Mouse (Mus musculus) telencephalon, adult 2 months (tissue): ENCODE measurements around the gene Ckap5.
"Not testable (repeated sequence)": the region's sequence is repeated elsewhere in the genome, so short reads cannot be mapped to it uniquely, and the experiment has no call there.

Source experiments
- DNase-seq: peaks from one replicate; pipeline ENCODE4 v3.0.0-alpha.2; 2011; ENCODE audit warnings: low read depth, low spot score

Ckap5 gene

GRCm38 (mm10) chr2:91526294-91527146, at the start of gene Ckap5:
Ckap5 (plus strand) TSS chr2:91526762.
- DNase-seq, result peak; percentile 93

- no peak for DNase-seq
Measured at GRCm38 (mm10) chr2:91476841-91477240, 49.7 kb upstream of the Ckap5 start.

GRCm38 (mm10) chr2:91480399-91480801, 46.2 kb upstream of the Ckap5 start:
- no peak for DNase-seq

DNA sequence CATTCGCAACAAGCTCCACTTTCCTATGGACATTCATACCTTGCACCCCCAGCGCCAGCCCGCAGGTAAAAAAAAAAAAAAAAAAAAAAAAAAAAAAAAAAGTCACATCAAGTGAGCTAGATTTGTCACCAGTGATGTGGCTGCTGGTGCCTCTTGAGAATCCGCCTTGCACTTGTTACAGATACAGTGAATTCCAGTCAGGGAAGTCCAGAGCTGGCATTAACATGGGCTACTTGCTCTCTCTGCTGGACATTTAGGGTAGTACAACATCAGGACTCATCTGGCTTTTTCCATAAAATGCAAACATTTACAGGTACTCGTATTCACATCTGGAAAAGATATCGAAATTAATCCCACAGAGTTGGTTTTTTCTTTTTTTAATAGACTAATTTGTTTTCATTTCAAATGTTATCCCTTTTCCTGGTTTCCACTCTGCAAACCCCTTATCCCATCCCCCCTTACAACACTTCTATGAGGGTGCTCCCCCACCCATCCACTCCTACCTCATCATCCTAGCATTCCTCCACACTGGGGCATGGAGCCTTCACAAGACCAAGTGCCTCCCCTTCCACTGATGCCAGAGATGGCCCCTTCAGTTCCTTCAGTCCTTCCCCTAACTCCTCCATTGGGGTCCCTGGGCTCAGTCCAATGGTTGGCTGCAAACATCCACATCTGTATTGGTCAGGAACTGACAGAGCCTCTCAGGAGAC, 45.6 kb upstream of the Ckap5 start:
- peak; percentile 72 for DNase-seq

DNA sequence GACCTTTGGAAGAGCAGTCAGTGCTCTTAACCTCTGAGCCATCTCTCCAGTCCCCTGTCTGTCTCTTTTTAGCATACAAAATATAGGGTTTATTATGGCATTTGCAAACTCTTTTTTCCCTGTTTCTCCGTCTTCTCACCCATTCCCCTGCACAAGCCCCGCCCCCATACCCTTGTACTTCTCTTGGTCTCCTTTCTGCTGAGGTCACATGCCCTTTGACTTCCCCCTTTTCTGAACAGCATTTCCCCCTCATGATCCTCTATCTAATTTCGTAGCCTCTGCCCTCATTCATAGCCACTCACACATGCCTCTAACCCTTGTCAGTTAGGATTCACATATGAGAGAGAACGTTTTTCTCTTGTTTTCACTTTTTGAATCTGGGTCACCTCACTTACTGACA, 41.9 kb upstream of the Ckap5 start:
- no peak for DNase-seq

DNA sequence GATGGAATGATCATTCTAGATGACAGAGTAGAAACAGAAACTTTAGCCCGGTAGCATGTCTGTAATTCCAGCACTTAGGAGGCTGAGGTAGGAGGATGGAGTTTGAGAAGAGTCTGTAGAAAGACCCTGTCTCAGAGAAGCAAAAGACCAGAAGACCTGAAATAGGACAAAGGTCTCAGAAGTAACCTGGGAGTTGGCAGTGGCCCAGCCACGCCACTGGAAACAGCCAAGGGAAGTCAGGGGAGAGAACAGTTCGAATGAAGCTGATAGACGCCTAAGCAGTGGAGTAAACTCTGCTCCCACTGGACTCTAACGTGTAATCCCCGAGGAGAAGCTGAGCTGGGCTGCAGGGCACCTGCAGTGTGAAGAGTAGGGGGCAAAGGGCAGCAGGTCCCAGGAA, 41.3 kb upstream of the Ckap5 start:
- no peak for DNase-seq

DNA sequence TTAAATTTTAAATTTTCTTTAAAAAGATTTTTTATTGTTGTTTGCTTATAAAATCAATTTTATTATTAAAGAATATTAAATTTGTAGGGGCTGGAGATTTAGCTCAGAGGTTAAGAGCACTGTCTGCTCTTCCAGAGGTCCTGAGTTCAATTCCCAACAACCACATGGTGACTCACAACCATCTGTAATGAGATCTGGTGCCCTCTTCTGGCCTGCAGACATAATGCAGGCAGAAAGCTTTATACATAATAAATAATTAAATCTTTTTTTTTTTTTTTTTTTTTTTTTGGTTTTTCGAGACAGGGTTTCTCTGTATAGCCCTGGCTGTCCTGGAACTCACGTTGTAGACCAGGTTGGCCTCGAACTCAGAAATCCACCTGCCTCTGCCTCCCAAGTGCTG, 39.3 kb upstream of the Ckap5 start:
- DNase-seq, result not testable (repeated sequence)

GRCm38 (mm10) chr2:91492071-91492635, 34.4 kb upstream of the Ckap5 start:
- no peak for DNase-seq

DNA sequence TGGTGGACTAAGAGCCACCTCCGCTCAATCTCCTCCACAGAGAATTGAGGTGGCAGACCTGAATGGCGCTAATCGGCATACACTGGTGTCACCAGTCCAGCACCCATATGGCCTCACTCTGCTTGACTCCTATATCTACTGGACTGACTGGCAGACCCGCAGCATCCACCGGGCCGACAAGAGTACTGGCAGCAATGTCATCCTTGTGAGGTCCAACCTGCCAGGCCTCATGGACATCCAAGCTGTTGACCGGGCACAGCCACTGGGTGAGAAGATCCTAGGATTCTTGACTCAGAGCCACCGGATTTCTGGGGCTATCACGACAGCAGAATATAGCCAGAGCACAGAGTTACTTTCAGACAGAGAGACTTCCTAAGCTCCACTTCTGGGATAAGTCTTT, 32.6 kb upstream of the Ckap5 start:
- DNase-seq, result no peak

DNA sequence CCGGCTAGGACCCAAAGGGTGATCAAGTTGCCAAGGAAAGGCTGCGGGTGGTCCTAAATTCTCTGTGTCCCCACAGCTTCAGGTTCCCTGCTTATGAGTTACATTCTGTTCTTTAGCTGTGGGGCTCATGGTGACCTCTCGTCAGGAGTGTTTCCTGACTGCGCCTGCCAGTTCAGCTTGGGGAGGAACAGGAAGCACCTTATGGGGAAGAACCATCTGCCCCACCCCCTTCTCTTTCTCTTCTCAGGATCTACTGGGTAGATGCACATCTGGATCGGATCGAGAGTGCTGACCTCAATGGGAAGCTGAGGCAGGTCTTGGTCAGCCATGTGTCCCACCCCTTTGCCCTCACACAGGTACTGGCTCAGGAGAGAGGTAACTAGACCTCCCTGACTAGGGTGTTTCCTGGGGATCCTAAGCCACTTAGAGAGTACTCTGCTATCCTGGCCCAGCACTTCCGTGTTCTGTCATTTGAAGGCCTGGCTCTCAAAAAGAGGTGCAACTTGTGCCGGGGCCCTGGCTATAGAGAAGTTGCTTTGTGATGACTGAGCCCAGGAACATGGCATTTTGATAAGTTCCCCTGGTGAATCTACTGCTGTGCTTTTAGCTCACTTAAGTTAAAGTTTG, 28.4 kb upstream of the Ckap5 start:
- DNase-seq, result no peak

DNA sequence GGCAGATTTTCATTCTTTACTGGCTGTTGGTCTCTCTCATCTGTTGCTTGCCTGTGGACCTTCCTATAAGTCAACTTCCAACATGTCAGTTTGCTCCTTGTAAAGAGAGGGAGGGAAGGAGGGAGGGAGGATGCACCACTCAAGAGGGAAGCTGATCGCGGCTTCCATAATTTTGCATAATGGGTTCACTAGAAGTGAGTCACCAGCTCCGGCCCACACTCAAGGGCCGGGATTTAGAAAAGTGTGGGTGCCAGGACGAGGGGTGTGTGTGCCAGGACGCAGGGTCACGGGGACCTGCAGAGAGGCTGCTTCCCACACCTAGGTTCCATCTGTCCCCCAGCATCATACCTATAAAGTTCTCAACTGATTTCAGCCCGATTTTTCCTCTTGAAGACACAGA, 18.5 kb upstream of the Ckap5 start:
- DNase-seq, result peak; percentile 19

DNA sequence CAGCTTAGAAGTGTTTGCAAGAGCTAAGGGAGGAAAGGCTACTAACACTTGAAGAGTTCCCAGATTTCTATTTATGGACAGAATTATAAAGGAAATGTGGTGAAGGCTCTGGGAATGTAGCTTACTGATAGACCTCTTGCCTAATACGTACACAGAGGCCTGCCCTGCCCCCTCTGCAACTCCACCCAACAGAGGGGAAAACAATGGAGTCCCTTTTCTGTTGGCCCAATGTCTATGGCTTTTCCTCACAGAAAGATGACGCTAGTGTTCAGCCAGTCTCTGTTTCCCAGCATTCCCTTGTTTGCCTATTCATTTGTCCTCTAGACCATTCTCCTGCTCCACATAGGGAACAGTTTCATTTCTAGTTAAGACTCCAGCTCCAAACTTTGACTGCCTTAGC, 9.4 kb upstream of the Ckap5 start:
- peak; percentile 46 for DNase-seq

- no peak for DNase-seq
Measured at GRCm38 (mm10) chr2:91527147-91527486, 555 bp downstream of the Ckap5 start.

DNA sequence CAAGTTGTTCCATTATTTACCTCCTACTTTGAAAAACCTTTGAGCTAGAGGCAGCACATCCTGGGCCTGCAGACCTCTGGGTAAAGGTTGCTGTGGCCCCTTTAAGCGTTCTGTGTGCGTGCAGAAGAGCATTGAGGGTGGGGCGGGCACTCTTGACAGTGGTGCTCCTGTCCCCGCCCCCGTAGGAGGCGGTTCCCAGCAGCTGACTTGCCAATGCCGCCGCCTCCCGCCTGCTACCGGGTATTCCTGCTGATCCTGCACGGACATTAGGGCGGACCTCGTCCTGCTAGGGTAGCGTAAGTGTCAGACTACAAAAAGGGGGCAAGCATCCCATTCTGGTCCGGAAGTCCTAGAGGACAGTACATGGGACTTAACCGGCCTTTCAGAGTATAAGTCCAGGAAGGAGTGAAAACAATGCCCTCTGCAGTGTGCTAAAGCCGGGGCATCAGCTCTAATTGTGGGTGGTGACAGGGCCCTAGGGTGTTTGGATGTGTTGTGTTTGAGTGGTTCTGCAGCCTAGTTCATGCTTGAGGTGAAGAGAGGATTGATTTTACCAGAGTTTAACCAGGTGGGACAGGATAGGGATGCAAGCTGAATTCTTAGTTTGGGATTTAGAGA, 11.1 kb downstream of the Ckap5 start:
- DNase-seq, result peak; percentile 49

- no peak for DNase-seq
Measured at GRCm38 (mm10) chr2:91568125-91568524, 41.6 kb downstream of the Ckap5 start.

DNA sequence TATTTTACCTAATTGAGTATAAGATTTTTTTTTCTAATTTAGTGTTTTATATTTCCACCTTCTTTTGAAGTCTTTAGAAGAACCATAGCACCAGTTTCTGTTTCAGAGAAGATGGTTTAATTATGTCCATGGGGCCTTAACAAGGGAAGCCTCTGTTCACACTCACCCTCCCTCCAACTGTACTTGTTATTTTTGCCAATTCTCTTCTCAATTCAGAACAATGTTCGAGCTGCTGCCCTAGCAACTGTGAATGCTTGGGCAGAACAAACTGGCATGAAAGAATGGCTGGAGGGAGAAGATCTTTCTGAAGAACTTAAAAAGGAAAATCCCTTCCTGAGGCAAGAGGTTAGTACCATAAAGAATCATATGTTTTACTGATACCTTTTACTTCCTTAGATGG, 54.3 kb downstream of the Ckap5 start:
- peak; percentile 65 for DNase-seq

DNA sequence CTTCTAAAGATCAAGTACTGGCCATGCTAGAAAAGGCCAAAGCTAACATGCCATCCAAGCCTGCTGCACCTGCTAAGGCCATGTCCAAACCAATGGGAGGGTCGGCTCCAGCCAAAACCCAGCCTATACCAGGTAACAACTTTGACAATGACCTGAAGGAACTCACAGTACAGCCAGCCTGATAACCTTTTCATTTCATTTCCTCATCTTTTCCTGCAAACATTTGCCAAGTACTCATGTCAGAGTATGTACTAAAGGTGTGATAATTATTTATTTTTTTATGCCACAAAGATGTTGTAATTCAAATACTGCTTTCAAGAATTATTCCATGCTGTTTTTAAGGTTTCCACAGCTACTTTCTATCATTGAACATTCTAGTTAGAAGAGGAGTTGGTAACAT, 59.7 kb downstream of the Ckap5 start:
- no peak for DNase-seq

GRCm38 (mm10) chr2:91600475-91600874, 73.9 kb downstream of the Ckap5 start:
- DNase-seq, result peak; percentile 51

DNA sequence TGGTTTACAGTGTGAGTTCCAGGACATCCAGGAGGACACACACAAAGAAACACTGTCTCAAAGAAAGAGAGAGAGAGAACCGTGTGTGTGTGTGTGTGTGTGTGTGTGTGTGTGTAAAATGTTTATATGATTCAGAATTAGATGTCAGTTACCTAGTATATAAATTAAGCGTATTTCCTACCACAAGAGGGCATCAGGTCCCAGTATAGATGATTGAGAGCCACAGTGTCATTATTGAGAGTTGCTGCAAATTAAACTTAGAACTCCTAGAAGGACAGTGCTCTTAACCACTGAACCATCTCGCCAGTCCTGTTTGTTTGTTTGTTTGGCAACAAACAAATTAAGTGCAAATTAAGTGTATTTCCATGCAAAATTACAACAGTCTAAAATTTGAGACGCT, 75.8 kb downstream of the Ckap5 start:
- DNase-seq, result no peak

GRCm38 (mm10) chr2:91609370-91609769, 82.8 kb downstream of the Ckap5 start:
- DNase-seq, result not testable (repeated sequence)

DNA sequence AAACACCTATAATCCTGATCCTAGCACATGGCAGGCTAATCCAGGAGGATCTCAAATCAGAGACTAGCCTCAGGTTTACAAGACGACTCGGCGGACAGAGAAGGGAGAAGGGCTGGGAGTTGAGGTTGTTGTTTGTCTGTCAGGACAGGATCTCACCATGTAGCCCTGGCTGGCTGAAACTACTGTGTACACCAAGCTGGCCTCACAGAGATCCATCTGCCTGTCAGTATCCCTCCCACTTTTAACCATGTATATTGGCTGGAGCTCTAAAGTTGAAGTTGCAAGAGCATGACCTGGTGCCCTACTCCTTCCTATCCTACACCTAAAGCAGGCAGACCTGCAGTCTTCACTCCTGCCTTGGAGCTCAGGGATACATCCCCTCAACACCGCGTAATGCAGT, 95.8 kb downstream of the Ckap5 start:
- no peak for DNase-seq

DNA sequence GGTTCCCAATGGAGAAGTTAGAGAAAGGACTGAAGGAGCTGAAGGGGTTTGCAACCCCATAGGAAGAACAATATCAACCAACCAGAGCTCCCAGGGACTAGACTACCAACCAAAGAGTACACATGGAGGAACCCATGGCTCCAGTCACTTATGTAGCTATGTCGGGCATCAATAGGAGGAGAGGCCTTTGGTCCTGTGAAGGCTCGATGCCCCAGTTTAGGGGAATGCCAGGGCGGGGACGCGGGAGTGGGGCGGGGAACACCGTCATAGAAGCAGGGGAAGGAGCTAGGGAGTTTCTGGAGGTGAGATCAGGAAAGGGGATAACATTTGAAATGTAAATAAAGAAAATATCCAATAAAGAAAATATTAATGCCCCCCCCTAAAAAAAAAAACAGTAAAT, 96.8 kb downstream of the Ckap5 start:
- not testable (repeated sequence) for DNase-seq
